Mouse (Mus musculus) forebrain, embryonic 14.5 days (tissue): ENCODE results near the gene Tmem222. TPM values are rescaled to one million over a fixed set of nuclear protein-coding genes. Genes with fewer than 3 reads are reported as not detected.

Experiments used
- ATAC-seq: fragments of 200-750 bp; cut with Nextera tagmentation; 2 replicates; pipeline ENCODE4 v1.8.0; 2017; ENCODE audit warnings: mild to moderate bottlenecking, moderate library complexity
- DNase-seq: peaks from one replicate; pipeline ENCODE4 v3.0.0-alpha.2; 2015; ENCODE audit warnings: low spot score
- H3K27ac ChIP-seq: fragments of 300-500 bp; sonication (generic); 2 replicates; pipeline ENCODE4 v1.5.1; 2014; ENCODE audit warnings: low read depth, mild to moderate bottlenecking, control low read depth, low read length, moderate library complexity
- H3K27me3 ChIP-seq: fragments of 300-500 bp; sonication (generic); replicated peaks from 2 replicates; pipeline ENCODE4 v1.6.1; 2014; ENCODE audit warnings: low read length, control low read depth, mixed read lengths; ENCODE audit not compliant: control insufficient read depth, insufficient read depth
- H3K36me3 ChIP-seq: fragments of 300-500 bp; sonication (generic); 2 replicates; pipeline ENCODE4 v1.6.1; 2014; ENCODE audit warnings: low read length, control low read depth; ENCODE audit not compliant: control insufficient read depth, insufficient read depth
- H3K4me1 ChIP-seq: fragments of 300-500 bp; sonication (generic); 2 replicates; pipeline ENCODE4 v1.6.1; 2014; ENCODE audit warnings: antibody characterized with exemption, low read length, control low read depth; ENCODE audit not compliant: control insufficient read depth, insufficient read depth
- H3K4me2 ChIP-seq: fragments of 300-500 bp; sonication (generic); 2 replicates; pipeline ENCODE4 v1.6.1; 2014; ENCODE audit warnings: mild to moderate bottlenecking, control low read depth, low read length
- H3K4me3 ChIP-seq: fragments of 300-500 bp; sonication (generic); 2 replicates; pipeline ENCODE4 v1.5.1; 2014; ENCODE audit warnings: low read depth, low read length, control low read depth
- H3K9ac ChIP-seq: fragments of 300-500 bp; sonication (generic); 2 replicates; pipeline ENCODE4 v1.6.1; 2014; ENCODE audit warnings: mild to moderate bottlenecking, low read length, control low read depth, moderate library complexity
- H3K9me3 ChIP-seq: fragments of 300-500 bp; sonication (generic); replicated peaks from 2 replicates; pipeline ENCODE4 v1.6.1; 2016; ENCODE audit warnings: low read length, control low read depth, mixed read lengths; ENCODE audit not compliant: control insufficient read depth
- WGBS: fragments of 180-500 bp; shearing (Covaris S2); extraction: QIAGEN DNeasy Blood & Tissue Kit; methylation state at CpG from one replicate; pipeline ENCODE4 v1.1.7; 2014; 5-methylcytosine and 5-hydroxymethylcytosine counted together
- polyA plus RNA-seq: library from polyadenylated mRNA; unstranded; fragments of >200 nt; fragmentation: Nextera tagmentation; extraction: Ambion mirVana; gene quantifications from 2 replicates; pipeline ENCODE4 v1.2.1, GENCODE M21; 2014

Tmem222 gene
- 125 and 131 TPM in 2 replicates for polyA plus RNA-seq

DNA sequence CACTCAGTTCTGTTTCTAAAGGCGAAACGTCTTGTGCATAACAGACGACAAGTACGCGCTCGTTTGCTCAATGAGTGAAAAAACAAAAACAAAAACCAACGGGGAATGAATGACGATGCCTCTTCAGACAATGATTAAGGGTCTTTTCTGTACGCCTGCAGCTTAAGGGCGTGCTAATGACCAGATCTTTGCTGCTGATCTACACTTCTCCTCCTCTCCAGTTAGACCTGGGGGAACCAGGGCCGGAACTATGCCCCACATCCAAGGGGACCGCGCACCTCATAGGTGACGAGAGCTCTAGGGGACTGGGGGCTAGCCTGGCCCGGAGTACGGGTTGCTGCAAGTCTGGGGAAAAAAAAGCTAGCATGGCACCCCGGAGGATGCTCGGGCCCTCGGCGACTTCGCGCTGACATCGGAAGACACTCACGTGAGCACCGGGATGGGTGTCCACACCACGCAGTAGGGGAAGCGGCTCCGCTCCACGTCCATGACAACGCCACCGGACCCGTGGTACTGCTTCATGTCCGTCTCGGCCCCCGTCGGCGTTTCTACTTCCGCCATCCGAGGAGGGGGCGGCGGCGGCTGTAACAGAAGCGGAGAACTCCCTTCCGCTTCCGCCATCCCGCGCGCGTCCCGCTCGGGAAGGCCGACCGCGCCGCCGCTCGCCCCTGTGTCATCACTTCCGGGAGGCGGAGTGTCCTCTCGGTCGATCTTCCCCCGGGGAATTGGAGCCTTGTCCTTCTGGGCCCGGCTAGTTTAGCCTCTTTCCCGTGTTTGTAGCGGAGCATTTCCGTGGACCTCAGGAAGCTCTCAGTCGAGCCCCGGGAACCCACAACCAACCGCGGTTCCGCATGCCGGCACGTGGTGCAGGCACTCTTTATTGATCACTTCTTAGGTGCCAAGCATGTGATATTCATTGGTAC lies at the start of gene Tmem222:
TSS of gene Tmem222 (minus strand) at position 689 of the 923 bp plus-strand sequence.
- Histone ChIP-seq H3K36me3 (0 out of 2 replicates have a peak, but pooled peaks cover 3% of the 10 kb centered on the region), H3K27me3 (no peaks in the 10 kb centered on the region), H3K9ac (peak within 1 kb of the TSS; percentile 90), H3K4me2 (peak within 1 kb of the TSS; percentile 72), H3K9me3 (no peaks in the 10 kb centered on the region), H3K4me3 (peak within 1 kb of the TSS; percentile 85), H3K4me1 (peaks cover 22% of the 10 kb centered on the region), H3K27ac (peak within 1 kb of the TSS; percentile 70)
- peak; percentile 94 for ATAC-seq
- WGBS: under 1% methylated on average over 71 of the region's 73 CpGs
- DNase-seq: peak; percentile 97

DNA sequence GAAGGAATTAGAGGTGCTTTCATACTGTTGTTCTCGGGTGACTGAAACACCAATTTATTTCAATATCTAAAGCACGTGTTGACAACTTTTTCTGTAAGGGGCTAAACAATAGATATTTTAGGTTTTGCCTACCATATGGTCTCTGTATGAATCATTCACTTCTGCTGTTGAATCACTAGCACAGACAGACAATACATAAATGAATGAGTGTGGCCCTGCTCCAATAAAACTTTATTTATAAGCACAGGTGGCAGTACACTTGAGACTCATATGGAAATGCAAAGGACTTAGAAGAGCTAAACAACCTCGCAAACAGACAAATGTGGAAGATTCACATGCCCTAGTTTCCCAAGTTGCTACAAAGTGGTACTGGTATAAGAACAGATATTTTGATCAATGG lies 42.1 kb upstream of the Tmem222 start:
- no peak overlapping the region for H3K9ac ChIP-seq
- H3K27me3 ChIP-seq: no peaks in the 10 kb centered on the region
- no peak overlapping the region for H3K4me3 ChIP-seq
- DNase-seq (no peak), ATAC-seq (no peak)
- H3K9me3 ChIP-seq: no peaks in the 10 kb centered on the region
- WGBS: 90% methylated on average over 3 of the region's 3 CpGs
- peaks cover 19% of the 10 kb centered on the region for H3K36me3 ChIP-seq
- H3K4me2 ChIP-seq: no peak overlapping the region
- H3K4me1 ChIP-seq: no peaks in the 10 kb centered on the region
- H3K27ac ChIP-seq: no peak overlapping the region

DNA sequence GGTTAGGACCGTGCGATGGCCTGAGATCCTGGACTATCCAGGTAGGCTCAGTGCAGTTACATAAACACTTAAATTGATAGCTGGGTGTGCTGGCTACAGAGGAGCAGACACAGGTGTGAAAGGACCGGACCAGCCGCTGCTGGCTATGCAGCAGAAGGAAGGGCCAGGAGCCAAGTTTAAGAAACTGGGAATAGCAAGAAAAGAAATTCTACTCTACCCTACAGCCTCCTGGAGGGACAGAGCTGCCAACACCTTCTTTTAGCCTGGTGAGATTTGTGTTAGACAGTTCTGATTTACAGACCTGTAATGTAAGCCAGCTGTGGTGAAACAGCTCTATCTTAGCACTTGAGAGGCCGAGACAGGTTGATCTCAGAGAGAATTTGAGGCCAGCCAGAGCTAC lies 38.4 kb upstream of the Tmem222 start:
- ATAC-seq: no peak
- no peak overlapping the region for H3K4me3 ChIP-seq
- H3K9me3 ChIP-seq: no peaks in the 10 kb centered on the region
- 94% methylated on average over 5 of the region's 5 CpGs for WGBS
- no peak overlapping the region for H3K27ac ChIP-seq
- H3K4me2 ChIP-seq: no peak overlapping the region
- H3K27me3 ChIP-seq: no peaks in the 10 kb centered on the region
- no peak for DNase-seq
- H3K9ac ChIP-seq: no peak overlapping the region
- H3K4me1 ChIP-seq: no peaks in the 10 kb centered on the region
- peaks cover 20% of the 10 kb centered on the region for H3K36me3 ChIP-seq

DNA sequence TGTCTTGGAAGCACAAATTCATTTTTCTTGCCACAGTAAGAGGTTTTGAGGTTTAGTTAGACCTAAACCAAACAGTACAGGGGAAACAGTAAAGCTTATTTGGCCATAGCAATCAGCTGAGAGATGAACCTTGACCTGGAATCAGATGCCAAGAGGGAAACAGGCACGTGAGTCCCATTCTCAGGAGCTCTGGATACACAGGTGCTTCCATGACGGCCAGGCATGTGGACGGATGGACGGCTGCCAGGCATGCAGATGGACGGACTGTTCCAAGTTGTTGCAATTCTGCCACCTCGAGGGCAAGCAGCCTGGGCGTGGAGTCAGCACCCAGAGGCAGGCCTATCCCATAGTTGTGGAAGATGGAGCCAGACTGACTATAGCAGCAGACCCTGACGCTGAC lies 37.3 kb upstream of the Tmem222 start:
- no peak overlapping the region for H3K4me3 ChIP-seq
- H3K9ac ChIP-seq: no peak overlapping the region
- peaks cover 16% of the 10 kb centered on the region for H3K36me3 ChIP-seq
- no peaks in the 10 kb centered on the region for H3K4me1 ChIP-seq
- ATAC-seq: no peak
- no peaks in the 10 kb centered on the region for H3K27me3 ChIP-seq
- 82% methylated on average over 8 of the region's 8 CpGs for WGBS
- no peaks in the 10 kb centered on the region for H3K9me3 ChIP-seq
- H3K27ac ChIP-seq: no peak overlapping the region
- no peak for DNase-seq
- H3K4me2 ChIP-seq: no peak overlapping the region

DNA sequence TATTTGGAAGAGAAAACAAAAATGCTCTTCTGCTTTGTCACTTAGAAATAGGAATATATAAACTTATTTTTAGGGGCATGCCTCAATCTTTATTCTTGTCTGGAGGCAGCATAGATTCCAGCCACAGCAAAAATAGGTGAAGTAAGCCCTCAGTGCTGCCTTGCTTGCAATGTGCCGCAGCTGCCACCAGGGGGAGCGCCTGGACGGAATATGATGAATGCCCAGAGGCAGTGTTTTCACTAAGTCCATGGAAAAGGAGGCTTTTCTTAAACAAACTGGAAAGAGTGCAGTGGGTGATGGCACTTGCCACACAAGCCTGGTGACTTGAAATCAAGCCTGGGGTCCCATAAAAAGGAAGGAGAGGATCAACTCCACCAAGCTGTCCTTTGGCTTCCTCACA lies 32.4 kb upstream of the Tmem222 start:
- Histone ChIP-seq H3K4me1 (no peaks in the 10 kb centered on the region), H3K27me3 (no peaks in the 10 kb centered on the region), H3K27ac (no peak overlapping the region), H3K36me3 (peaks cover 21% of the 10 kb centered on the region), H3K4me2 (no peak overlapping the region), H3K9me3 (no peaks in the 10 kb centered on the region), H3K9ac (no peak overlapping the region), H3K4me3 (no peak overlapping the region)
- DNase-seq (peak; percentile 88), ATAC-seq (no peak)
- whole genome bisulfite sequencing: under 1% methylated on average over 3 of the region's 3 CpGs

DNA sequence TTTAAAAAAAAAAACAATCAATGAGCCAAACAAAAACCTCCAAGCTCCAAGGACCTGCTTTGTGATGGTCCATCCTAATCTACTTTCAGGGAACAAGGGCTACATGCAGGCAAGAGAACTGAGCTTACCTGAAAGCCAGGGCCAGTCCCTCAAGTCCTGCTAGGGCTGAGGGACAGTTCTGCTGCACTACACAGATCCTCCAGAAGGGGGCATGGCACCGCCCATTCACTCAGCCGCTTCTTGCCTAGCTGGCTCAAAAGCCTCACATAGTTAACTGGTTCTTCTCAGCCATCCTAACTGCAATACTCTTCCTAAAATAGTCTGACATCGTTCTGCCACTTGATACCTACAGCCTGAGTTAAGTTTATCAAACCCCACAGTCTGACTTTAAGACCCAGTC lies 29.7 kb upstream of the Tmem222 start:
- Histone ChIP-seq H3K9me3 (no peaks in the 10 kb centered on the region), H3K4me2 (no peak overlapping the region), H3K4me3 (no peak overlapping the region), H3K36me3 (peaks cover 36% of the 10 kb centered on the region), H3K27me3 (no peaks in the 10 kb centered on the region), H3K9ac (no peak overlapping the region), H3K4me1 (no peaks in the 10 kb centered on the region), H3K27ac (no peak overlapping the region)
- WGBS: 36% methylated on average over 3 of the region's 3 CpGs
- peak; percentile 31 for DNase-seq
- no peak for ATAC-seq

DNA sequence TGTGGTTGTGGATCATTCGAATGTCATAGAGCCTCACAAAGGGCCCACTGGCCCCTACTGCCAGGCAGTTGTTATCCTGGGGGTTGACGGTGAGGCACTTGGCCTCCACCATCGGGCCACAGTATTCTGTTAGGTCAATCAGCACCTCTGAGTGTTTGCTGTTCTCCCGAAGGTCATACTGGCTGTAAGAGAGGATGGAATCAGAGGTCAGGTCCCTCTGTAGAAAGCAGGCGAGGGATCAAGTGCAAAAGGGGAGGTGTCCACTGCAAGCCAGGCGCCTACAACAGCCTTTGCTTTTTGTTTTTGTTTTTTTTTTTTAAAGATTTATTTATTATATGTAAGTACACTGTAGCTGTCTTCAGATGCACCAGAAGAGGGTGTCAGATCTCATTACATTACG lies 28.2 kb upstream of the Tmem222 start:
- H3K9ac ChIP-seq: no peak overlapping the region
- no peak for ATAC-seq
- H3K36me3 ChIP-seq: peaks cover 41% of the 10 kb centered on the region
- no peak overlapping the region for H3K4me2 ChIP-seq
- no peak overlapping the region for H3K27ac ChIP-seq
- no peak overlapping the region for H3K4me3 ChIP-seq
- no peaks in the 10 kb centered on the region for H3K4me1 ChIP-seq
- WGBS: 90% methylated on average over 7 of the region's 7 CpGs
- H3K9me3 ChIP-seq: no peaks in the 10 kb centered on the region
- no peaks in the 10 kb centered on the region for H3K27me3 ChIP-seq
- DNase-seq: no peak

DNA sequence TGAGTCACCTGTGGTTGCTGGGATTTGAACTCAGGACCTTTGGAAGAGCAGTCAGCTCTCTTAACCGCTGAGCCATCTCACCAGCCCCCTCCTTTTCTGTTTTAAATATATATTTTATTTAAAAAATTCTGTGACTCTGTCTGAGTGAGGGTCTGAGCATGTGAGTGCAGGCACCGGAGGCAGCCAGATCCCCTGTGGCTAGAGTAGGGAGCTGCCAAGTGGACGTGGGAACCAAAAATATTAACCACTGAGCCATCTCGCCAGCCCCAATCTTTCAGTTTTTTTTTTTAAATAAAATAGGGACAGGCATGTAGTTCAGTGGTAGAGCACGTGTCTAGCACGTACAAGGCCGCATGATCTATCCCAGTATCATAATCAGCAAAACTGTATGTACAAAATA lies 27.2 kb upstream of the Tmem222 start:
- WGBS: 92% methylated on average over 7 of the region's 7 CpGs
- peaks cover 50% of the 10 kb centered on the region for H3K36me3 ChIP-seq
- H3K9me3 ChIP-seq: no peaks in the 10 kb centered on the region
- H3K27ac ChIP-seq: no peak overlapping the region
- no peaks in the 10 kb centered on the region for H3K4me1 ChIP-seq
- no peak overlapping the region for H3K4me3 ChIP-seq
- no peaks in the 10 kb centered on the region for H3K27me3 ChIP-seq
- DNase-seq: no peak
- no peak for ATAC-seq
- H3K4me2 ChIP-seq: no peak overlapping the region
- no peak overlapping the region for H3K9ac ChIP-seq

DNA sequence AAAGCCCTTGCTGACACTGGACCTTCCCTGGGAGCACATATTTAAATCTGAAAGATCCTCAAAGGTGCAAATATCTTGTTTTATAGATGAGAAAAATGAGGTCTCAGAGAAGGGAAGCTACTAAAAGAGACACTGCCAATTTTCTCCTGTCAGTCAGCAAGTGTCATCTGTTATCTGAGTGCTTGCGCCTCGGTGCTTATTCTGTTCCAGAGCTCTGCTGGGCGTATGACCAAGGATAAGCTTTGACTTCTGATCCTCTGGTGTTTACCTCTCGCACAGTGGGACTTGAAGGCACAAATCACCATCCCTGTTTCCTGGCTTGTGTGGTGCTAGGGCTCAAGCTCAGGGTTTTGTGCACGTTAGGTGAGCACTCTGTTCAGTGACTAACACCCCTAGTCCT lies 25.1 kb upstream of the Tmem222 start:
- Histone ChIP-seq H3K36me3 (peaks cover 47% of the 10 kb centered on the region), H3K9me3 (no peaks in the 10 kb centered on the region), H3K4me3 (no peak overlapping the region), H3K27ac (no peak overlapping the region), H3K9ac (no peak overlapping the region), H3K27me3 (no peaks in the 10 kb centered on the region), H3K4me1 (peaks cover 13% of the 10 kb centered on the region), H3K4me2 (no peak overlapping the region)
- WGBS: 84% methylated on average over 5 of the region's 5 CpGs
- no peak for DNase-seq
- no peak for ATAC-seq
